Mouse (Mus musculus) hindbrain, embryonic 16.5 days (tissue): ENCODE measurements around the gene Gnai1. TPM values are rescaled to one million over a fixed set of nuclear protein-coding genes. Genes with fewer than 3 reads are reported as not detected.
"Not testable (repeated sequence)": the region's sequence is repeated elsewhere in the genome, so short reads cannot be mapped to it uniquely, and the experiment has no call there.

Source experiments
- ATAC-seq: fragments of 200-750 bp; cut with Nextera tagmentation; 2 replicates; pipeline ENCODE4 v1.8.0; 2017; ENCODE audit warnings: moderate TSS enrichment, moderate library complexity
- H3K27ac ChIP-seq: fragments of 300-500 bp; sonication (generic); 2 replicates; pipeline ENCODE4 v1.5.1; 2014; ENCODE audit warnings: low read depth, mild to moderate bottlenecking, control low read depth, low read length, moderate library complexity
- H3K27me3 ChIP-seq: fragments of 300-500 bp; sonication (generic); replicated peaks from 2 replicates; pipeline ENCODE4 v1.6.1; 2014; ENCODE audit warnings: low read length; ENCODE audit not compliant: control insufficient read depth, insufficient read depth
- H3K36me3 ChIP-seq: fragments of 300-500 bp; sonication (generic); 2 replicates; pipeline ENCODE4 v1.6.1; 2014; ENCODE audit warnings: mild to moderate bottlenecking, low read length, moderate library complexity, mixed read lengths; ENCODE audit not compliant: control insufficient read depth, insufficient read depth
- H3K4me1 ChIP-seq: fragments of 300-500 bp; sonication (generic); 2 replicates; pipeline ENCODE4 v1.6.1; 2014; ENCODE audit warnings: low read depth, low read length; ENCODE audit not compliant: control insufficient read depth, insufficient read depth
- H3K4me2 ChIP-seq: fragments of 300-500 bp; sonication (generic); 2 replicates; pipeline ENCODE4 v1.6.1; 2014; ENCODE audit warnings: mild to moderate bottlenecking, low read length, control low read depth, moderate library complexity
- H3K4me3 ChIP-seq: fragments of 300-500 bp; sonication (generic); 2 replicates; pipeline ENCODE4 v1.5.1; 2014; ENCODE audit warnings: mild to moderate bottlenecking, low read length, control low read depth, moderate library complexity
- H3K9ac ChIP-seq: fragments of 300-500 bp; sonication (generic); 2 replicates; pipeline ENCODE4 v1.6.1; 2014; ENCODE audit warnings: low read depth, mild to moderate bottlenecking, control low read depth, low read length, moderate library complexity
- H3K9me3 ChIP-seq: fragments of 300-500 bp; sonication (generic); 2 replicates; pipeline ENCODE4 v1.6.1; 2014; ENCODE audit warnings: mild to moderate bottlenecking, low read length, moderate library complexity; ENCODE audit not compliant: control insufficient read depth
- WGBS: fragments of 180-500 bp; shearing (Covaris S2); extraction: QIAGEN DNeasy Blood & Tissue Kit; methylation state at CpG from one replicate; pipeline ENCODE4 v1.1.7; 2014; 5-methylcytosine and 5-hydroxymethylcytosine counted together
- polyA plus RNA-seq: library from polyadenylated mRNA; unstranded; fragments of >200 nt; fragmentation: Nextera tagmentation; extraction: Ambion mirVana; gene quantifications from 2 replicates; pipeline ENCODE4 v1.2.1, GENCODE M21; 2015

Gnai1 gene
- polyA plus RNA-seq, 1 experiment from 2014 or later: 89.5 TPM

GRCm38 (mm10) chr5:18342765-18343454 lies 17.2 kb downstream of the Gnai1 start:
- Histone ChIP-seq H3K4me1 (no peaks in the 10 kb centered on the region), H3K4me2 (no peak overlapping the region), H3K27ac (no peak overlapping the region), H3K9me3 (0 out of 2 replicates have a peak, but pooled peaks cover 2% of the 10 kb centered on the region), H3K36me3 (no peaks in the 10 kb centered on the region), H3K9ac (no peak overlapping the region), H3K4me3 (no peak overlapping the region), H3K27me3 (no peaks in the 10 kb centered on the region)
- WGBS: 61% methylated on average over 4 of the region's 4 CpGs
- no peak for ATAC-seq

GRCm38 (mm10) chr5:18341876-18342275 lies 18.3 kb downstream of the Gnai1 start:
- not testable (repeated sequence) for H3K4me3 ChIP-seq, H3K27ac ChIP-seq, H3K4me1 ChIP-seq, H3K9ac ChIP-seq, H3K36me3 ChIP-seq, H3K9me3 ChIP-seq, H3K4me2 ChIP-seq, H3K27me3 ChIP-seq
- ATAC-seq: peak; percentile 45; the same call in 1 of the 2 replicates
- 86% methylated on average over 1 of the region's 1 CpGs for WGBS

GRCm38 (mm10) chr5:18332256-18332655 lies 27.9 kb downstream of the Gnai1 start:
- H3K9me3 ChIP-seq: no peaks in the 10 kb centered on the region
- H3K27me3 ChIP-seq: no peaks in the 10 kb centered on the region
- H3K4me3 ChIP-seq: no peak overlapping the region
- no peak overlapping the region for H3K4me2 ChIP-seq
- no peak overlapping the region for H3K27ac ChIP-seq
- 95% methylated on average over 5 of the region's 5 CpGs for WGBS
- 0 out of 2 replicates have a peak, but pooled peaks cover 2% of the 10 kb centered on the region for H3K36me3 ChIP-seq
- H3K9ac ChIP-seq: no peak overlapping the region
- ATAC-seq: no peak
- H3K4me1 ChIP-seq: no peaks in the 10 kb centered on the region

- H3K4me1 ChIP-seq: no peaks in the 10 kb centered on the region
- H3K27me3 ChIP-seq: no peaks in the 10 kb centered on the region
- H3K9ac ChIP-seq: no peak overlapping the region
- WGBS: 49% methylated on average over 8 of the region's 8 CpGs
- H3K4me2 ChIP-seq: no peak overlapping the region
- no peak overlapping the region for H3K4me3 ChIP-seq
- no peak overlapping the region for H3K27ac ChIP-seq
- H3K9me3 ChIP-seq: no peaks in the 10 kb centered on the region
- 0 out of 2 replicates have a peak, but pooled peaks cover 2% of the 10 kb centered on the region for H3K36me3 ChIP-seq
- 0 out of 2 replicates have a peak, but pooled peaks have one; percentile 17 for ATAC-seq
Observed at GRCm38 (mm10) chr5:18330726-18331125, 29.4 kb downstream of the Gnai1 start.

- Histone ChIP-seq H3K4me3 (no peak overlapping the region), H3K9ac (no peak overlapping the region), H3K9me3 (no peaks in the 10 kb centered on the region), H3K4me2 (no peak overlapping the region), H3K27ac (no peak overlapping the region), H3K36me3 (no peaks in the 10 kb centered on the region), H3K4me1 (no peaks in the 10 kb centered on the region), H3K27me3 (no peaks in the 10 kb centered on the region)
- no peak for ATAC-seq
- WGBS: 56% methylated on average over 6 of the region's 6 CpGs
Observed at GRCm38 (mm10) chr5:18326159-18326558, 34.0 kb downstream of the Gnai1 start.

GRCm38 (mm10) chr5:18323534-18323933 lies 36.6 kb downstream of the Gnai1 start:
- WGBS: 70% methylated on average over 9 of the region's 9 CpGs
- ATAC-seq: no peak

GRCm38 (mm10) chr5:18321661-18322060 lies 38.5 kb downstream of the Gnai1 start:
- ATAC-seq: no peak
- H3K27ac ChIP-seq: no peak overlapping the region
- no peaks in the 10 kb centered on the region for H3K36me3 ChIP-seq
- no peaks in the 10 kb centered on the region for H3K27me3 ChIP-seq
- H3K4me2 ChIP-seq: no peak overlapping the region
- H3K4me1 ChIP-seq: no peaks in the 10 kb centered on the region
- H3K4me3 ChIP-seq: no peak overlapping the region
- no peaks in the 10 kb centered on the region for H3K9me3 ChIP-seq
- 71% methylated on average over 3 of the region's 3 CpGs for WGBS
- no peak overlapping the region for H3K9ac ChIP-seq

More at GRCm38 (mm10) chr5:18323534-18323933, 36.6 kb downstream of the Gnai1 start:
- no peak overlapping the region for H3K9ac ChIP-seq
- H3K9me3 ChIP-seq: no peaks in the 10 kb centered on the region
- H3K27ac ChIP-seq: no peak overlapping the region
- no peaks in the 10 kb centered on the region for H3K4me1 ChIP-seq
- no peaks in the 10 kb centered on the region for H3K36me3 ChIP-seq
- H3K27me3 ChIP-seq: no peaks in the 10 kb centered on the region
- no peak overlapping the region for H3K4me3 ChIP-seq
- H3K4me2 ChIP-seq: no peak overlapping the region

- H3K27me3 ChIP-seq: no peaks in the 10 kb centered on the region
- H3K9me3 ChIP-seq: no peaks in the 10 kb centered on the region
- 71% methylated on average over 4 of the region's 4 CpGs for WGBS
- no peak overlapping the region for H3K4me3 ChIP-seq
- H3K36me3 ChIP-seq: no peaks in the 10 kb centered on the region
- H3K27ac ChIP-seq: no peak overlapping the region
- peak; percentile 32 for ATAC-seq
- H3K9ac ChIP-seq: no peak overlapping the region
- no peak overlapping the region for H3K4me2 ChIP-seq
- H3K4me1 ChIP-seq: no peaks in the 10 kb centered on the region
Observed at GRCm38 (mm10) chr5:18318846-18319245, 41.3 kb downstream of the Gnai1 start.

- 78% methylated on average over 1 of the region's 1 CpGs for WGBS
- Histone ChIP-seq H3K9me3 (no peaks in the 10 kb centered on the region), H3K4me3 (no peak overlapping the region), H3K27ac (no peak overlapping the region), H3K9ac (no peak overlapping the region), H3K36me3 (no peaks in the 10 kb centered on the region; the same call in 1 of the 2 replicates), H3K4me2 (no peak overlapping the region), H3K27me3 (no peaks in the 10 kb centered on the region), H3K4me1 (no peaks in the 10 kb centered on the region)
- no peak for ATAC-seq
Observed at GRCm38 (mm10) chr5:18307229-18307804, 52.8 kb downstream of the Gnai1 start.
